Mouse (Mus musculus) stomach, embryonic 16.5 days (tissue): ENCODE measurements around the gene Mrc1. TPM values are rescaled to one million over a fixed set of nuclear protein-coding genes. Genes with fewer than 3 reads are reported as not detected.
"Not testable (repeated sequence)": the region's sequence is repeated elsewhere in the genome, so short reads cannot be mapped to it uniquely, and the experiment has no call there.

Source experiments
- ATAC-seq: fragments of 200-750 bp; cut with Nextera tagmentation; 2 replicates; pipeline ENCODE4 v1.8.0; 2017; ENCODE audit warnings: moderate number of reproducible peaks, moderate TSS enrichment; ENCODE audit not compliant: insufficient read depth, low FRiP score
- H3K27ac ChIP-seq: fragments of 300-500 bp; sonication (generic); 2 replicates; pipeline ENCODE4 v1.5.1; 2014; ENCODE audit warnings: low read length
- H3K27me3 ChIP-seq: fragments of 300-500 bp; sonication (generic); 2 replicates; pipeline ENCODE4 v1.6.1; 2014; ENCODE audit warnings: low read length, control low read depth, mixed read lengths; ENCODE audit not compliant: control insufficient read depth, insufficient read depth
- H3K36me3 ChIP-seq: fragments of 300-500 bp; sonication (generic); 2 replicates; pipeline ENCODE4 v1.6.1; 2014; ENCODE audit warnings: low read length; ENCODE audit not compliant: control insufficient read depth, insufficient read depth
- H3K4me1 ChIP-seq: fragments of 300-500 bp; sonication (generic); 2 replicates; pipeline ENCODE4 v1.6.1; 2014; ENCODE audit warnings: low read length, control low read depth, mixed read lengths; ENCODE audit not compliant: control insufficient read depth, insufficient read depth
- H3K4me2 ChIP-seq: fragments of 300-500 bp; sonication (generic); 2 replicates; pipeline ENCODE4 v1.6.1; 2014; ENCODE audit warnings: low read depth, low read length, mixed read lengths
- H3K4me3 ChIP-seq: fragments of 300-500 bp; sonication (generic); replicated peaks from 2 replicates; pipeline ENCODE4 v1.5.1; 2014; ENCODE audit warnings: mild to moderate bottlenecking, low read length
- H3K9ac ChIP-seq: fragments of 300-500 bp; sonication (generic); 2 replicates; pipeline ENCODE4 v1.6.1; 2014; ENCODE audit warnings: low read length
- H3K9me3 ChIP-seq: fragments of 300-500 bp; sonication (generic); replicated peaks from 2 replicates; pipeline ENCODE4 v1.6.1; 2016; ENCODE audit warnings: low read length, control low read depth; ENCODE audit not compliant: control insufficient read depth
- WGBS: fragments of 180-500 bp; shearing (Covaris S2); extraction: QIAGEN DNeasy Blood & Tissue Kit; methylation state at CpG from one replicate; pipeline ENCODE4 v1.1.7; 2014; 5-methylcytosine and 5-hydroxymethylcytosine counted together
- polyA plus RNA-seq: library from polyadenylated mRNA; unstranded; fragments of >200 nt; fragmentation: Nextera tagmentation; extraction: Ambion mirVana; gene quantifications from 2 replicates; pipeline ENCODE4 v1.2.1, GENCODE M21; 2015

Gene Mrc1
- polyA plus RNA-seq, result 12.6 and 12.7 TPM in 2 replicates

- WGBS, result 54% methylated on average over 3 of the region's 3 CpGs
- Histone ChIP-seq H3K27me3 (no peaks in the 10 kb centered on the region), H3K9me3 (no peaks in the 10 kb centered on the region), H3K4me3 (no peak within 1 kb of the TSS), H3K27ac (no peak within 1 kb of the TSS), H3K4me2 (no peak within 1 kb of the TSS), H3K4me1 (no peaks in the 10 kb centered on the region), H3K36me3 (no peaks in the 10 kb centered on the region), H3K9ac (no peak within 1 kb of the TSS)
- no peak for ATAC-seq
Measured at GRCm38 (mm10) chr2:14229149-14229548, at the start of gene Mrc1. Mrc1 (plus strand) TSS chr2:14229392.

GRCm38 (mm10) chr2:14184375-14184774, 44.8 kb upstream of the Mrc1 start:
- ATAC-seq, result no peak
- no peak overlapping the region for H3K4me3 ChIP-seq
- no peak overlapping the region for H3K27ac ChIP-seq
- H3K4me1 ChIP-seq, result no peaks in the 10 kb centered on the region
- no peaks in the 10 kb centered on the region; the same call in 1 of the 2 replicates for H3K9me3 ChIP-seq
- H3K27me3 ChIP-seq, result no peaks in the 10 kb centered on the region
- H3K36me3 ChIP-seq, result no peaks in the 10 kb centered on the region
- H3K4me2 ChIP-seq, result no peak overlapping the region
- no peak overlapping the region for H3K9ac ChIP-seq

GRCm38 (mm10) chr2:14190684-14191083, 38.5 kb upstream of the Mrc1 start:
- Histone ChIP-seq H3K27me3 (no peaks in the 10 kb centered on the region), H3K9me3 (no peaks in the 10 kb centered on the region), H3K4me2 (no peak overlapping the region), H3K36me3 (no peaks in the 10 kb centered on the region), H3K9ac (no peak overlapping the region), H3K27ac (no peak overlapping the region), H3K4me1 (no peaks in the 10 kb centered on the region), H3K4me3 (no peak overlapping the region)
- ATAC-seq, result no peak
- 66% methylated on average over 4 of the region's 4 CpGs for WGBS

DNA sequence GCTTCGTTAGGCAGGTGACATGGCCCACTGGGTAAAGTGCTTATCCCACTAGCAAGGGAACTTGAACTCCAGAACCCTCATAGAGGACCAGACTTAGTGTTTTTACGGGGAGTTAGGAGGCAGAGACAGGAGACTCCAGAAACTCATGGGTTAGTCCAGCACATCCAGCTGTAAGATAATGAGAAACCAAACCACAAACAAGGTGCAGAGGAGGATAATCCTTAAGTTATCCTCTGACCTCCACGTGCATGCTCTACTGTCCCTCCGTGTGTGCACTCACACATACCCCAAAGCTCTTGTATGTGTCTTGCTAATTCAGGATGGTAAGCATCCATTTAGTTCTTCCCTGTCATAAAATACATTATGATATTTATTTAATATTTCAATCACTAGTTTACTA, 37.6 kb upstream of the Mrc1 start:
- H3K9ac ChIP-seq, result no peak overlapping the region
- 89% methylated on average over 4 of the region's 4 CpGs for WGBS
- H3K9me3 ChIP-seq, result no peaks in the 10 kb centered on the region
- ATAC-seq, result no peak
- H3K27ac ChIP-seq, result no peak overlapping the region
- no peak overlapping the region for H3K4me2 ChIP-seq
- H3K4me3 ChIP-seq, result no peak overlapping the region
- H3K4me1 ChIP-seq, result no peaks in the 10 kb centered on the region
- no peaks in the 10 kb centered on the region for H3K36me3 ChIP-seq
- no peaks in the 10 kb centered on the region for H3K27me3 ChIP-seq

- no peaks in the 10 kb centered on the region for H3K9me3 ChIP-seq
- H3K4me3 ChIP-seq, result no peak overlapping the region
- H3K36me3 ChIP-seq, result no peaks in the 10 kb centered on the region
- H3K27me3 ChIP-seq, result no peaks in the 10 kb centered on the region
- H3K27ac ChIP-seq, result no peak overlapping the region
- no peak overlapping the region for H3K9ac ChIP-seq
- H3K4me1 ChIP-seq, result no peaks in the 10 kb centered on the region
- no peak overlapping the region for H3K4me2 ChIP-seq
- 78% methylated on average over 6 of the region's 6 CpGs for WGBS
- no peak for ATAC-seq
Measured at GRCm38 (mm10) chr2:14192046-14192445, 37.1 kb upstream of the Mrc1 start.

GRCm38 (mm10) chr2:14198325-14198903, 30.8 kb upstream of the Mrc1 start:
- not testable (repeated sequence) for H3K9ac ChIP-seq, H3K4me2 ChIP-seq, H3K4me3 ChIP-seq, H3K36me3 ChIP-seq, H3K27ac ChIP-seq, H3K4me1 ChIP-seq, H3K9me3 ChIP-seq, H3K27me3 ChIP-seq
- 0 out of 2 replicates have a peak, but pooled peaks have one; percentile 21 for ATAC-seq
- WGBS, result no CpG with 5 or more reads among the region's 2 CpGs

DNA sequence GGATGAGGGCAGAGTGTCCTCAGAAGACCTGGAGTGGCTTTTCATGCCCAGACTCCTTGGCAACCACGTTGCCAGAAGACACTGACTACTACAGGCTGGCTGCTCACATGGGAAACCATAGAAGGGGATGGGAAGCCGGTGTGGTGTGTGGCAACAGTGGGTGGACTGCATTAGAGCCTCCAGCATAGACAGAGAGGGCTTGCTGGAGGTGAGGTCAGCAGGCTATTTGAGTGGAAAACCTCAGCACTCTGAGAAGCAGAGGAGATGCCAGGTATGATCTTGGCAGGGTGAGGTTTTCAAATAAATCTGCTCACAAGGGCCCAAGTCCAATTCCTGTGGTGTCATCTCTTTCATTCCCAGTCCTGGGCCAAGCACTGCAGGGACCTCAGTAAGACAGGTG, 29.6 kb upstream of the Mrc1 start:
- Histone ChIP-seq H3K36me3 (no peaks in the 10 kb centered on the region), H3K9me3 (no peaks in the 10 kb centered on the region), H3K4me1 (no peaks in the 10 kb centered on the region), H3K4me3 (no peak overlapping the region), H3K27ac (no peak overlapping the region), H3K27me3 (no peaks in the 10 kb centered on the region), H3K4me2 (no peak overlapping the region), H3K9ac (no peak overlapping the region)
- ATAC-seq, result no peak
- WGBS, result 33% methylated on average over 2 of the region's 2 CpGs

DNA sequence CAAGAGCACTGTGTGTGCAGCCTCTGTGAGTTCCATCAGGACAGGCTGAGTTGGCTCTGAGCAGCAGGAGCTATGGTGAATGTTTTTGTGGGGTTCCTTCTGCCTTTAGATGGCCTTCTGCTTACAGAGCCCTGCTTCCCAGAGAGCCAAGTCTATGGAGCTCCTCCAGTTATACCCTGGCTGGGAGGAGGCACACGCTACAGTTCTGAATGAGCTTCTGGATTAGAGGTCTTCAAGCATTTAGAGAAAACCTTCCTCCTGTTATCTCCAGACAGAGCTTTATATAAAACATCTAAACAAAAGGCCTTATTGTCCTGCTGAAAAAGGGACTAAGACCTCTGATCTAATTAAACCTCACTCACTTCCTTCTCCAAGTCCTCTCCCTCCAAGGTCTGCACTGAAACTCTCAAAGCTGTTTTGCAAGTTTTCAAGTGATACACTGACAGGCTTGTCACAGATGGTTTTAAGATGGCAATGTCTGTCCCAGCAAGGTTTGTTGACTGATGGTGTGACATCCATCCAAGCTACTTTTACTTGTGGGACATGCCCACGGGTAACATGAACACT, 28.2 kb upstream of the Mrc1 start:
- not testable (repeated sequence) for ATAC-seq, H3K27me3 ChIP-seq, H3K4me2 ChIP-seq, H3K36me3 ChIP-seq, H3K9ac ChIP-seq, H3K4me3 ChIP-seq, H3K9me3 ChIP-seq, H3K4me1 ChIP-seq, H3K27ac ChIP-seq
- 0% methylated on average over 1 of the region's 2 CpGs for WGBS

DNA sequence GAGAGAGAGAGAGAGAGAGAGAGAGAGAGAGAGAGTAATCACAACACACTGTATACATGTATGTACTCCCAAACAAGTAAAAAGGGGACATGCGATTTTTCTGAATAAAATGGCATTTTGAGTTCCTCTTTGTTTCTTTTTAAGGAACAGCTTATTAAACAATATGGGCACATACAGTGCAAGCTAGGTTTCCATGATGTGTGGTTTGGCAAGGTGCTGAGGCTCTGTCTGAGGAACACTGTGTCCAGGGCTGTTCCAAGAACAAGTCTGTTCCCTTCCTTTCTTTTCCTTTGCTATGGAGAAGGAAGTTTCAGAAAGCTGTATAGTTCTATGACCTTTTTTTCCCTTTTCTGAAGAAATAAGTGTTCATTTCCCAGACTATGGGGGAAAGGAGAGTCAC, 24.9 kb upstream of the Mrc1 start:
- no peak for ATAC-seq
- Histone ChIP-seq H3K27me3 (no peaks in the 10 kb centered on the region; the same call in 1 of the 2 replicates), H3K9me3 (no peaks in the 10 kb centered on the region), H3K4me2 (no peak overlapping the region), H3K27ac (no peak overlapping the region), H3K36me3 (no peaks in the 10 kb centered on the region), H3K4me1 (no peaks in the 10 kb centered on the region), H3K9ac (no peak overlapping the region), H3K4me3 (no peak overlapping the region)
- 87% methylated on average over 1 of the region's 1 CpGs for WGBS
